Mouse (Mus musculus): Measurements from ENCODE around the gene Ubac2. TPM values are rescaled to one million over a fixed set of nuclear protein-coding genes. Genes with fewer than 3 reads are reported as not detected.
A peak's percentile ranks its signal among the peaks of the same experiment; 100 is the strongest.

Ubac2 gene
- polyA plus RNA-seq, 1 experiment: 102 TPM

DNA sequence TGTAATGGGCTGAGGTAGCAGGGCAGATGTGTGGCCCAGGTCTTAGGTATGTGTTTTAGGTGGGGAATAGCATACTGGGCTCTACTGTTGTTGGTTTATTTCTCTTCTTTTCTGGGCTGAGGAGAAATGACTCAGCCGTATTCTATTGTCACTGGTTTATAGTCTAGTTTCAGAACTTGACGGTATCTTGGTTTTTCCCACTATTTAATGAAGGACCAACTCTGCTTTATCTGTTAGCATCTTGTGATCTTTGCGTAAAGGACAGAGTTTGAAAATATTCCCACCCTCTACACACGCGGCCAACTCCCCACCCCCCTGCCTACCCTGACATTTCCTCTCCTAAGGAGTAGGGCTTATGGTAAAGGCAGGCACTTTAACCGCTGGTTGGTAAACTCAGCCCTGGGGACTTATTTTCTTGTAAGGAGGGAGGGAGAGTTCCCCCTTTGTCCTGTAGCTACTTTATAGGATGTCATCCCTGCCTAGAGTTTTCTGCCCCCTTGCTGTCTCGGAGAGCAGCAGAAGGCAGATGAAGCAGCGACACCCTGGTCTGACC, 163.8 kb downstream of the Ubac2 start:
- 41% methylated on average over 8 of the region's 8 CpGs for WGBS
- peaks cover 5% of the 10 kb centered on the region for H3K4me1 ChIP-seq (replicated peaks; ENCODE audit: control insufficient read depth, insufficient read depth, low read length)
- H3K36me3 ChIP-seq (ENCODE audit: control insufficient read depth, insufficient read depth, low read length): no peaks in the 10 kb centered on the region
- H3K4me3 ChIP-seq (ENCODE audit: control insufficient read depth, insufficient read depth, low read length): no peak overlapping the region
- TF ChIP-seq CTCF (IDR thresholded peaks at IDR 0.05; ENCODE audit: borderline replicate concordance, control insufficient read depth, extremely low read depth, insufficient read depth, low read length, poor library complexity) (no peak), POLR2A (IDR thresholded peaks at IDR 0.05; ENCODE audit: control insufficient read depth, extremely low read depth, insufficient read depth, low read length, poor library complexity) (no peak)
- no peak overlapping the region for H3K27ac ChIP-seq (ENCODE audit: control insufficient read depth, insufficient read depth, low read length)
- H3K27me3 ChIP-seq (ENCODE audit: control insufficient read depth, insufficient read depth, low read length): no peaks in the 10 kb centered on the region
- DNase-seq: no peak

DNA sequence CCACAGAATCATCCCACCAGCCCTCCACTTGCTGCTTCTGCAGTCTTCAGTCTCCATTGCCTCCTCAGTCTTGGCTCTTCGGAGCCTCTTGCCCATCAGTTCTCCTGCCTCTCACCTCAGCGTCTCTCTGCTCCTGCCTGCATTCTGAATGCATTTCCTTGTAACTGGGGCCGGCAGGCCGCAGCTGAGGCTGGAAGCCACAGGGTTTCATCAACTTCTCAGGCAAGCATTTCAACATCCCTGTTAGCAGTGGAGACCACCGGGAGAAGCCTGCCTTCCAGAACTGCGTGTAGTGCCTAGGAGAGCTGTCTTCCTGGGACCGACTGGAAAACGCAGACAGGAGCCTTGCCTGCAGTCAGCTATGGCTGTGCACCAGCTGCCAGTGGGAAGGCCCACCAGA, 169.4 kb downstream of the Ubac2 start:
- Histone ChIP-seq H3K4me1 (replicated peaks; ENCODE audit: control insufficient read depth, insufficient read depth, low read length) (peaks cover 7% of the 10 kb centered on the region), H3K36me3 (ENCODE audit: control insufficient read depth, insufficient read depth, low read length) (no peaks in the 10 kb centered on the region), H3K4me3 (ENCODE audit: control insufficient read depth, insufficient read depth, low read length) (no peak overlapping the region), H3K27me3 (ENCODE audit: control insufficient read depth, insufficient read depth, low read length) (no peaks in the 10 kb centered on the region), H3K27ac (ENCODE audit: control insufficient read depth, insufficient read depth, low read length) (no peak overlapping the region)
- DNase-seq: no peak
- TF ChIP-seq CTCF (IDR thresholded peaks at IDR 0.05; ENCODE audit: borderline replicate concordance, control insufficient read depth, extremely low read depth, insufficient read depth, low read length, poor library complexity) (no peak), POLR2A (IDR thresholded peaks at IDR 0.05; ENCODE audit: control insufficient read depth, extremely low read depth, insufficient read depth, low read length, poor library complexity) (no peak)
- 98% methylated on average over 8 of the region's 8 CpGs for WGBS

DNA sequence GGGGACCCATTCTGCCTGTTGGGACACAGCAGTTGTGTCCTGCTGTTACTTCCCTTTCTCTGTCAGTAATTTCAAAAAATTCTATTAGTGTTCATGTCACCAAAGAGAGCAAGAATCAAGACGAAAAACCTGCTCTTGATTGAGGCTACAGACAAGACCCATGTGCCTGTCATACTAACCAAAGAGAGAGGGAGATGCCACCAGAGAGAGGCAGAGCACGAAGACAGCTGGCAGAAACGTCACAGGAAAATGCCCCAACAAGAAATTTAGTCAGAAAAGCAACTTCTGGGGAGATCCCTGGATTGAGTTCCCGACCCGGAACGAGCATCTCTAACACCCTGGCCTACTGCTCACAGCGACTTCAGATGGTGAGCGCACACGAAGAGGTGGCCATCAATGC, 170.4 kb downstream of the Ubac2 start:
- 90% methylated on average over 9 of the region's 9 CpGs for WGBS
- no peak for TF ChIP-seq POLR2A (IDR thresholded peaks at IDR 0.05; ENCODE audit: control insufficient read depth, extremely low read depth, insufficient read depth, low read length, poor library complexity)
- no peak for TF ChIP-seq CTCF (IDR thresholded peaks at IDR 0.05; ENCODE audit: borderline replicate concordance, control insufficient read depth, extremely low read depth, insufficient read depth, low read length, poor library complexity)
- DNase-seq: no peak
- H3K27me3 ChIP-seq (ENCODE audit: control insufficient read depth, insufficient read depth, low read length): no peaks in the 10 kb centered on the region
- no peak overlapping the region for H3K4me3 ChIP-seq (ENCODE audit: control insufficient read depth, insufficient read depth, low read length)
- H3K27ac ChIP-seq (ENCODE audit: control insufficient read depth, insufficient read depth, low read length): no peak overlapping the region
- H3K4me1 ChIP-seq (replicated peaks; ENCODE audit: control insufficient read depth, insufficient read depth, low read length): peaks cover 15% of the 10 kb centered on the region
- H3K36me3 ChIP-seq (ENCODE audit: control insufficient read depth, insufficient read depth, low read length): no peaks in the 10 kb centered on the region

DNA sequence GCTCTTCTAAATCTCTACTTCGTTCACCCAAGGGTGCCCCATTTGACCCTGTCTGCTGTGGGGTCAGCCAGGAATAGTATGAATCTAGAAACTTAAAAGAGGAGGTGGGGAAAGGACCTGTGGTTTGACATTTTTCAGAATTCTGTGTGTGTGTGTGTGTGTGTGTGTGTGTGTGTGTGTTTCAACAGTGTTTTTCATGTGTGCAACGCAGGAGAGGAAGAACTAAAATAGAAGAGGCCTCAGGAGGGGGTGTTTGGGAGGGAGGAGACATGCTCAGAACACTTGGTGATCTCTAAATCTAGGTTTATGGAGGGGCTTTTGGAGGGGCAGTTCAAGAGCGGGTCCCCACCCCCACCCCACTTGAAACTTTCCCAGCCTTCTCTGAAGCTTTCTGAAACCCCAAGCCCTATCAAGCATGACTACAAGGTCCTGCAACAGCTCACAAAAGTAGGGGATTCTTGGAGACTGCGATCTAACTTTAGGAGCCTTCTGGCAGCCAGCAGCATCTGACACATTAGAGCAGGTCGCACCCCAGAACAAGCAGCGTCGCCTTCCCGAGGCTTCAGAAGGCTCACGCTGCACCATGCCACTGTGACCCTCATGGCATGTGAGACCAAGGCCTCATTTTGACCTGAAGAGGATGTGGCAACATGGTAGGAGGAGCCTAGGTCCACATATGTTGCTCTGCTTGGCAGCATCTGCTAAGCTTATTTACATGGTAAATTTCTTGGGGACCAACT, 174.6 kb downstream of the Ubac2 start:
- Histone ChIP-seq H3K27ac (ENCODE audit: control insufficient read depth, insufficient read depth, low read length) (peak overlapping the region; percentile 85), H3K4me3 (ENCODE audit: control insufficient read depth, insufficient read depth, low read length) (no peak overlapping the region), H3K36me3 (ENCODE audit: control insufficient read depth, insufficient read depth, low read length) (no peaks in the 10 kb centered on the region), H3K4me1 (replicated peaks; ENCODE audit: control insufficient read depth, insufficient read depth, low read length) (peaks cover 32% of the 10 kb centered on the region), H3K27me3 (ENCODE audit: control insufficient read depth, insufficient read depth, low read length) (no peaks in the 10 kb centered on the region)
- DNase-seq: no peak
- WGBS: 51% methylated on average over 9 of the region's 9 CpGs
- TF ChIP-seq CTCF (IDR thresholded peaks at IDR 0.05; ENCODE audit: borderline replicate concordance, control insufficient read depth, extremely low read depth, insufficient read depth, low read length, poor library complexity): no peak
- no peak for TF ChIP-seq POLR2A (IDR thresholded peaks at IDR 0.05; ENCODE audit: control insufficient read depth, extremely low read depth, insufficient read depth, low read length, poor library complexity)

DNA sequence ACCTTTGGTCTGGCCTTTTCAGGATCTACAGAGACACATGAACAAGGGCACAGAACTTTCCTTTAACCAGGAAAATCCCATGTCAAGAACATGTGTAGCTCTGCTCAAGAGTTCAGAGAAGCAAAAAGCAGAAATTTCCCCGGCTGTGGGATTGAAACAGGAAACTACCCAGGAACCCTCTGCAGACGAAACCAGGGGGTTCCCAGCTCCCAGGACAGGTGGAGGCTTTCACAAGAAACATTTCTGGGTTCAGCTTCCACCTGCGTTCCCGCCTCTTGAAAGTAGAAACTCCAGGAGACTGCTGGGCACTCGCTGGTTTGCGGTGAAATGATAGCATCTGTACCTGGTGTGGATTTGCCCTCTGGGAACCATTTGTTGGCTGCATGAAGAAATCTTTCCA, 178.5 kb downstream of the Ubac2 start:
- no peak for DNase-seq
- H3K4me1 ChIP-seq (replicated peaks; ENCODE audit: control insufficient read depth, insufficient read depth, low read length): peaks cover 53% of the 10 kb centered on the region
- H3K4me3 ChIP-seq (ENCODE audit: control insufficient read depth, insufficient read depth, low read length): no peak overlapping the region
- 34% methylated on average over 6 of the region's 6 CpGs for WGBS
- no peaks in the 10 kb centered on the region for H3K27me3 ChIP-seq (ENCODE audit: control insufficient read depth, insufficient read depth, low read length)
- no peak for TF ChIP-seq POLR2A (IDR thresholded peaks at IDR 0.05; ENCODE audit: control insufficient read depth, extremely low read depth, insufficient read depth, low read length, poor library complexity)
- TF ChIP-seq CTCF (IDR thresholded peaks at IDR 0.05; ENCODE audit: borderline replicate concordance, control insufficient read depth, extremely low read depth, insufficient read depth, low read length, poor library complexity): no peak
- no peak overlapping the region for H3K27ac ChIP-seq (ENCODE audit: control insufficient read depth, insufficient read depth, low read length)
- H3K36me3 ChIP-seq (ENCODE audit: control insufficient read depth, insufficient read depth, low read length): no peaks in the 10 kb centered on the region

DNA sequence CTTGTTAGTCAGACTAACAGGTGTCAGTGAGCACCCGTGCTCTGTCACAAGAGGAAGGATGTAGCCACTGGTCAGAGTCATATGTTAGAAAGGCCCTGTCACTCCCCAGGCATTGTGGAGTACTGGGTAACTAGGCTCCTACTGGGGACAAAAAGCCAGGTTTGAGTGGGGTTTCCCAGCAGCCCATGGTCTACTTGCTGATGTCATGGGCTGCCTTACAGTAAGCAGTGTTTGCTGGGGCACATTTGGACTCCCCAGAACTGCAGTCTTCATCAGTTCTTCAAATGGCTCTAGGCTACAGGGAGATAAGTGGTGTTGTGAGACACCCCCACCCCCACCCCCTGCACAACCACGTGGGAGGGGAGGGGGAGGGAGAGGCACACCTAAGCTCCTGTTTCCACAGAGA, 179.5 kb downstream of the Ubac2 start:
- TF ChIP-seq POLR2A (IDR thresholded peaks at IDR 0.05; ENCODE audit: control insufficient read depth, extremely low read depth, insufficient read depth, low read length, poor library complexity) (no peak), CTCF (IDR thresholded peaks at IDR 0.05; ENCODE audit: borderline replicate concordance, control insufficient read depth, extremely low read depth, insufficient read depth, low read length, poor library complexity) (no peak)
- Histone ChIP-seq H3K27ac (ENCODE audit: control insufficient read depth, insufficient read depth, low read length) (no peak overlapping the region; the same call in 1 of the 2 replicates), H3K4me1 (replicated peaks; ENCODE audit: control insufficient read depth, insufficient read depth, low read length) (peaks cover 54% of the 10 kb centered on the region), H3K36me3 (ENCODE audit: control insufficient read depth, insufficient read depth, low read length) (no peaks in the 10 kb centered on the region), H3K4me3 (ENCODE audit: control insufficient read depth, insufficient read depth, low read length) (no peak overlapping the region), H3K27me3 (ENCODE audit: control insufficient read depth, insufficient read depth, low read length) (no peaks in the 10 kb centered on the region)
- WGBS: 9% methylated on average over 2 of the region's 2 CpGs
- DNase-seq: no peak

Measured in thymus, adult 2 months (tissue).